Mouse (Mus musculus): ENCODE data around the gene Marc2. TPM values are rescaled to one million over a fixed set of nuclear protein-coding genes. Genes with fewer than 3 reads are reported as not detected.

Marc2 gene
- total RNA-seq, 1 experiment from 2014 or later = 74.8 TPM

GRCm38 (mm10) chr1:184827175-184827701, 19.0 kb downstream of the Marc2 start:
- ATAC-seq (replicated peaks in 1 of 2; ENCODE audit: insufficient read depth in 1 of 2, low FRiP score in 2 of 2, low TSS enrichment in 1 of 2, low read depth in 1 of 2, poor library complexity in 2 of 2, severe bottlenecking in 2 of 2) = no peak

- ATAC-seq (replicated peaks in 1 of 2; ENCODE audit: insufficient read depth in 1 of 2, low FRiP score in 2 of 2, low TSS enrichment in 1 of 2, low read depth in 1 of 2, poor library complexity in 2 of 2, severe bottlenecking in 2 of 2) = 0 out of 4 replicates have a peak, but pooled peaks of 1 of the 2 experiments have one; percentile 39
Measured at GRCm38 (mm10) chr1:184825093-184825492, 21.2 kb downstream of the Marc2 start.

- ATAC-seq (replicated peaks in 1 of 2; ENCODE audit: insufficient read depth in 1 of 2, low FRiP score in 2 of 2, low TSS enrichment in 1 of 2, low read depth in 1 of 2, poor library complexity in 2 of 2, severe bottlenecking in 2 of 2) = peak; percentile 85
Measured at GRCm38 (mm10) chr1:184824439-184824851, 21.8 kb downstream of the Marc2 start.

GRCm38 (mm10) chr1:184822678-184823077, 23.6 kb downstream of the Marc2 start:
- ATAC-seq (replicated peaks in 1 of 2; ENCODE audit: insufficient read depth in 1 of 2, low FRiP score in 2 of 2, low TSS enrichment in 1 of 2, low read depth in 1 of 2, poor library complexity in 2 of 2, severe bottlenecking in 2 of 2) = no peak

- no peak for ATAC-seq (replicated peaks in 1 of 2; ENCODE audit: insufficient read depth in 1 of 2, low FRiP score in 2 of 2, low TSS enrichment in 1 of 2, low read depth in 1 of 2, poor library complexity in 2 of 2, severe bottlenecking in 2 of 2)
Measured at GRCm38 (mm10) chr1:184817768-184818167, 28.5 kb downstream of the Marc2 start.

- no peak for ATAC-seq (replicated peaks in 1 of 2; ENCODE audit: insufficient read depth in 1 of 2, low FRiP score in 2 of 2, low TSS enrichment in 1 of 2, low read depth in 1 of 2, poor library complexity in 2 of 2, severe bottlenecking in 2 of 2)
Measured at GRCm38 (mm10) chr1:184811716-184812250, 34.5 kb downstream of the Marc2 start.

GRCm38 (mm10) chr1:184810780-184811575, 35.3 kb downstream of the Marc2 start, which contains the start of gene Marc1:
Marc1 (minus strand) TSS chr1:184811313.
- 0 out of 4 replicates have a peak, but pooled peaks of 1 of the 2 experiments have one; percentile 13 for ATAC-seq (replicated peaks in 1 of 2; ENCODE audit: insufficient read depth in 1 of 2, low FRiP score in 2 of 2, low TSS enrichment in 1 of 2, low read depth in 1 of 2, poor library complexity in 2 of 2, severe bottlenecking in 2 of 2)

GRCm38 (mm10) chr1:184809578-184810001, 36.7 kb downstream of the Marc2 start:
- ATAC-seq (replicated peaks in 1 of 2; ENCODE audit: insufficient read depth in 1 of 2, low FRiP score in 2 of 2, low TSS enrichment in 1 of 2, low read depth in 1 of 2, poor library complexity in 2 of 2, severe bottlenecking in 2 of 2) = no peak

- no peak; a peak in 1 of 4 replicates for ATAC-seq (replicated peaks in 1 of 2; ENCODE audit: insufficient read depth in 1 of 2, low FRiP score in 2 of 2, low TSS enrichment in 1 of 2, low read depth in 1 of 2, poor library complexity in 2 of 2, severe bottlenecking in 2 of 2)
Measured at GRCm38 (mm10) chr1:184808418-184809012, 37.7 kb downstream of the Marc2 start.

- ATAC-seq (replicated peaks in 1 of 2; ENCODE audit: insufficient read depth in 1 of 2, low FRiP score in 2 of 2, low TSS enrichment in 1 of 2, low read depth in 1 of 2, poor library complexity in 2 of 2, severe bottlenecking in 2 of 2) = peak; percentile 85 to 88
Measured at GRCm38 (mm10) chr1:184807627-184808417, 38.4 kb downstream of the Marc2 start.

GRCm38 (mm10) chr1:184807123-184807522, 39.1 kb downstream of the Marc2 start:
- ATAC-seq (replicated peaks in 1 of 2; ENCODE audit: insufficient read depth in 1 of 2, low FRiP score in 2 of 2, low TSS enrichment in 1 of 2, low read depth in 1 of 2, poor library complexity in 2 of 2, severe bottlenecking in 2 of 2) = no peak

GRCm38 (mm10) chr1:184805749-184806148, 40.5 kb downstream of the Marc2 start:
- ATAC-seq (replicated peaks in 1 of 2; ENCODE audit: insufficient read depth in 1 of 2, low FRiP score in 2 of 2, low TSS enrichment in 1 of 2, low read depth in 1 of 2, poor library complexity in 2 of 2, severe bottlenecking in 2 of 2) = peak in 1 of 2 experiments; percentile 59; a peak in 2 of 4 replicates

- peak; percentile 90 to 91 for ATAC-seq (replicated peaks in 1 of 2; ENCODE audit: insufficient read depth in 1 of 2, low FRiP score in 2 of 2, low TSS enrichment in 1 of 2, low read depth in 1 of 2, poor library complexity in 2 of 2, severe bottlenecking in 2 of 2)
Measured at GRCm38 (mm10) chr1:184793163-184793876, 52.9 kb downstream of the Marc2 start.

GRCm38 (mm10) chr1:184791109-184791508, 55.1 kb downstream of the Marc2 start:
- peak in 1 of 2 experiments; percentile 33; a peak in 1 of 4 replicates for ATAC-seq (replicated peaks in 1 of 2; ENCODE audit: insufficient read depth in 1 of 2, low FRiP score in 2 of 2, low TSS enrichment in 1 of 2, low read depth in 1 of 2, poor library complexity in 2 of 2, severe bottlenecking in 2 of 2)

GRCm38 (mm10) chr1:184786376-184787151, 59.7 kb downstream of the Marc2 start:
- ATAC-seq (replicated peaks in 1 of 2; ENCODE audit: insufficient read depth in 1 of 2, low FRiP score in 2 of 2, low TSS enrichment in 1 of 2, low read depth in 1 of 2, poor library complexity in 2 of 2, severe bottlenecking in 2 of 2) = peak in 1 of 2 experiments; percentile 30; a peak in 1 of 4 replicates

GRCm38 (mm10) chr1:184783641-184784040, 62.6 kb downstream of the Marc2 start:
- peak in 1 of 2 experiments; percentile 59; a peak in 2 of 4 replicates for ATAC-seq (replicated peaks in 1 of 2; ENCODE audit: insufficient read depth in 1 of 2, low FRiP score in 2 of 2, low TSS enrichment in 1 of 2, low read depth in 1 of 2, poor library complexity in 2 of 2, severe bottlenecking in 2 of 2)
